Mouse (Mus musculus) small intestine, adult 2 months (tissue): ENCODE measurements around the gene Gm36079.
"Not testable (repeated sequence)": the region's sequence is repeated elsewhere in the genome, so short reads cannot be mapped to it uniquely, and the experiment has no call there.

Experiments
- CTCF ChIP-seq: fragments of 200-500 bp; IDR thresholded peaks from 2 replicates; pipeline ENCODE4 v1.5.1; 2012; ENCODE audit warnings: low read depth, mild to moderate bottlenecking, control low read depth, inconsistent platforms, low read length, moderate library complexity, mixed read lengths; ENCODE audit not compliant: insufficient replicate concordance, insufficient read length; ENCODE audit errors: extremely low read depth
- POLR2A ChIP-seq: fragments of 200-500 bp; IDR thresholded peaks from 2 replicates; pipeline ENCODE4 v1.6.1; 2012; ENCODE audit warnings: low read depth, mild to moderate bottlenecking, control low read depth, inconsistent platforms, low read length, moderate library complexity

DNA sequence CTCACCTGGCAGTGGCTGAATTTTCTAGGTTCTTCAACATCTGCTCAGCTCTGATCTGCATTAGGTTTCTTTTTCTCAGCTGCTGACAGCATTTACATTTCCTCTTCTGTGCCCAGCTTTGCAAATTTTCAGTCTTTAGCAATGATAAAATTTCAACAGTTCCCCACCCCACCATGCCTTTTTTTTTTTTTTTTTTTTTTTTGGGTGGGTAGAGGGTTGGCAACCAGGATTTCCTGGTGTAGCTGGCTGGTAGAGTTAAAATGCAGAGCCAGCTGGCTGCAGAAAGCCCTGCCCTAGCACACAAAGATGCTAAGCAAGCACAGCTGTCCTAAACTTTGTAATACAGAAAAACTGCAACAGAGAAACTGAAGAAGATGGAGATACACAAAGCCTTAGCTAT, 25.3 kb upstream of the Gm36079 start, which contains the start of gene Gm21188:
- TF ChIP-seq POLR2A, CTCF: not testable (repeated sequence)
